Mouse (Mus musculus): ENCODE measurements at regions not wholly inside any gene's neighbourhood (a gene's known extent, or its start where the extent isn't known, plus 50 kb on each side); places are given as distances from the start of the nearest gene placed in this dataset.

DNA sequence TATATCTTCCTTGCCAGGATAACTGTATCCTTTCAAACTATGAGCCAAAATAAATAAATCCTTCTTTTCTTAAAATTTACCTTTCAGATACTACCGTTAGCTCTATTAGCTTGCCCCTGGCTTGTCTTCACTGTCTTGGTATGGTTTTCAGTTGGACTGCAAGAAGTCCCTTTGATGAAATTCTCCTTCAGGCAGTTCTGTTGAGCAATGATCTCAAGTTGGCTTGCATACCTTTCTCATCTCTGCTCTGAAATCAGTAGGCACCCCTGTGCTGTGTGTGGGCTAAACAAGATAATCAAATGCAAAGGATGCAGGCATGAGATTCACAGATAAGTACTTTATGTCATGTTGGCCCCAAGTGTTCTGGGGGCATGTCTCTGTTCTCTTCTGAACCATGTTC is 155.2 kb upstream of the Fst start:
- no peak for TF ChIP-seq EP300 (IDR thresholded peaks at IDR 0.05; ENCODE audit: low read depth)
- no peak for TF ChIP-seq CTCF (IDR thresholded peaks at IDR 0.05; ENCODE audit: low read depth)
